Mouse (Mus musculus): Measurements from ENCODE around the gene Irf8. TPM values are rescaled to one million over a fixed set of nuclear protein-coding genes. Genes with fewer than 3 reads are reported as not detected.
A peak's percentile ranks its signal among the peaks of the same experiment; 100 is the strongest.

Irf8 gene
- polyA plus RNA-seq, 1 experiment from 2014 or later = 4.5 TPM

DNA sequence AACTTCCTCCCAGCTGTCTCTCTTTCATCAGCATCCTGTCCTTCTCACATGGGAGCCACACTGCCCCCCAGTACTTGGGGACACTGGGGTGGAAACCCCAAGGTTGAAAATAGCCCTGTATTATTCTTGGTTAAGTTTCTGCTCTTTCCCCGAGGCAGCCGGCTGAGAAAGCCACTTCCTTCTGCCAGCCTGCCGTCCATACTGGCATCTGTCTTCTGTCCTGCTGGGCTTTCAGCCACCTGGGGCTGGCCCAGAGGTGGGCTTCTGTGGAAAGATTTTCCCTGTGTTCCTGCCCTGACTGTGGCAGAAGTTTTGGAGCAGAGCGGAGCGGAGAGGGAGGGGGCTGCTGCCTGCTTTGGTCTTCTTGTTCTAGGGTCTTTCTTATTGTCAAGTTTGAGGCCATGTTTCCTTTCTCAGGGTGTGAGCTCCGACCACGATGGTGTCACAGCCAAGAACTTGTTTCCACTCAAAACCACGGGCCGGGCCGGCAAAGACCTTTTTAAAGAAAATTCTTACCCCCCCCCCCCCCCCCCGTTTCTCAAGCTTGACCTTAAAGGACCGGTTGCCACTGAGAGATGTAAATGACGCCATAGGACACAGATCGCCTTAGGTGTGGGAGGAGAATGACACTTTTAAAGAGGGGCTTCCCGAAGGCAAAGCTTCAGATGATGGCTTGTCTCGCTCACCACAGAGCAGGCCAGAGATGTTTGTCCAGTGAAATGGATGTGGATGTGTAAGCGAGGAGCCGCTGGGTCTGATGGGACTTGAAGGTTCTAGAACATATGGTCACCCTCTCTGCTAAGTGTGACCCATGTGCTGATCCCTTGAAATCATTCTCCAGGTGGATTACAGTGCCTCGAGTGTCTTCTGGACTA, 24.4 kb downstream of the Irf8 start:
- 79% methylated on average over 19 of the region's 19 CpGs for WGBS

GRCm38 (mm10) chr8:120763267-120763666, 27.1 kb downstream of the Irf8 start:
- H3K9me3 ChIP-seq = no peaks in the 10 kb centered on the region
- peaks cover 45% of the 10 kb centered on the region for H3K27me3 ChIP-seq (ENCODE audit: insufficient read depth, poor library complexity, severe bottlenecking)
- DNase-seq (ENCODE audit: low spot score) = no peak
- no peak overlapping the region for H3K4me3 ChIP-seq
- 50% methylated on average over 5 of the region's 5 CpGs for WGBS
- no peaks in the 10 kb centered on the region for H3K36me3 ChIP-seq
- peaks cover 23% of the 10 kb centered on the region for H3K4me1 ChIP-seq
- H3K27ac ChIP-seq = 0 out of 2 replicates have a peak overlapping the region, but pooled peaks have one; percentile 12

More for the DNA sequence above, 24.4 kb downstream of the Irf8 start:
- peaks cover 45% of the 10 kb centered on the region for H3K27me3 ChIP-seq (ENCODE audit: insufficient read depth, poor library complexity, severe bottlenecking)
- no peak overlapping the region for H3K4me3 ChIP-seq
- H3K36me3 ChIP-seq = no peaks in the 10 kb centered on the region
- no peak overlapping the region for H3K27ac ChIP-seq
- H3K9me3 ChIP-seq = no peaks in the 10 kb centered on the region
- 0 out of 2 replicates have a peak, but pooled peaks cover 8% of the 10 kb centered on the region for H3K4me1 ChIP-seq
- DNase-seq (ENCODE audit: low spot score) = no peak

GRCm38 (mm10) chr8:120764638-120765037, 28.5 kb downstream of the Irf8 start:
- H3K27me3 ChIP-seq (ENCODE audit: insufficient read depth, poor library complexity, severe bottlenecking) = peaks cover 36% of the 10 kb centered on the region
- DNase-seq (ENCODE audit: low spot score) = no peak
- H3K36me3 ChIP-seq = no peaks in the 10 kb centered on the region
- H3K4me3 ChIP-seq = no peak overlapping the region
- no peak overlapping the region for H3K27ac ChIP-seq
- H3K9me3 ChIP-seq = no peaks in the 10 kb centered on the region
- peaks cover 36% of the 10 kb centered on the region for H3K4me1 ChIP-seq

DNA sequence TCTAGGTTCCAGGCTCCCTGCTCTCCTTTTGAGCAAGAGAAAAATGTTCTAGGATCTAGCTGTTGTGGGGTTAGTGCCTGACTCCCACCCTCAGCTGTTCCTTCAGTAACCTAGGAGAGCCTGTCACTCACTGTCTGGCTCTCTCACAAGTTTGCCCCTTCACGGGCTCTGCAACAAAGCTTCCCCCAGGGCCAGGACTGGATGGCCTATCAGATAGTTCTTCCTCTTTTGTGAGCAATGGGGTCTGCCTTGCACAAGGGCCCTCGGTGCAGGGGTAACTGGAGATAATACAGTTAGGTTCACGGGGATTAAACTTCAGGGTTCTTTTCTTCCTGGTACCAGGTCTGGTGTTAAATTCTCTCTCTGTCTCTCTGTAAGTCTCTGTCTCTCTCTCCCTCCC, 30.5 kb downstream of the Irf8 start:
- Histone ChIP-seq H3K36me3 (no peaks in the 10 kb centered on the region), H3K9me3 (no peaks in the 10 kb centered on the region), H3K4me1 (peaks cover 46% of the 10 kb centered on the region), H3K27me3 (ENCODE audit: insufficient read depth, poor library complexity, severe bottlenecking) (peaks cover 26% of the 10 kb centered on the region), H3K4me3 (no peak overlapping the region), H3K27ac (no peak overlapping the region)
- DNase-seq (ENCODE audit: low spot score) = no peak
- 32% methylated on average over 3 of the region's 3 CpGs for WGBS

DNA sequence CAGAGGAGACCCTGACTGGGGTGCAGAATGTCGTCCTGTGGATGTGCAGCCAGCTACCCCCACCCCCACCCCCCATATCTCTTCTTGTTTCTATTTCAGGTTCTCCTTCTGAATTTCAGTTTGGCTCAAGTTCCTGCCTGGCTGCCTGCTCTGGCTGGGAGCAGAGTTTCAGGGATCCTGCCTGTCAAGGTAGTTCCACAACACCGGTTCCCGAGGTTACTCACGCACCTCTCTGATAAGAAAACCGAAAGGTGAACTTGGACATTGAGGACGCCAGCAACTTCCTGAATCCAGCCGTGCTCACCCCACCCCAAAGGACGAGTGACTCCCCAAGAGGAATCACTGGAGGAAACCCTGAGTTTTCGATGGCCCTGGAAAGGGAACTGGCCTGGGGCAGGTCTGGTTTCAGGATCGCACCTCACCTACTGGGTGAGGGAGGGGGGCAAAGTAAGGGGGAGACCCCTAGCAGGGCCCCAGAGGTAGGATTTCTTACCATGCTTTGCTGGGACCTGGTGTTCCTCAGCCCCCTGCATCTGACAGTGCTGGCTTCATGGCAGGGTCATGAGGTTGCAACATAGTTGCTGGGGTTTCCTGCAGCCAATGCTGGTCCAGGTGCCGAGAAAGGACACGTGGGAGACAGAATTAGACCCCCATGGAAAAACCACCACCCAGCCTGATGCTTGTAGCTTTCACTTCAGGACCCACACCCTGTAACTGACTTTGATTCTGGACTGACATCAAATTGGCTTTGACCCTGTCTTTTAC, 32.5 kb downstream of the Irf8 start:
- Histone ChIP-seq H3K27ac (peak overlapping the region; percentile 84), H3K4me1 (peaks cover 46% of the 10 kb centered on the region), H3K36me3 (no peaks in the 10 kb centered on the region), H3K27me3 (ENCODE audit: insufficient read depth, poor library complexity, severe bottlenecking) (peaks cover 29% of the 10 kb centered on the region), H3K4me3 (peak overlapping the region; percentile 29; the same call in 1 of the 2 replicates), H3K9me3 (no peaks in the 10 kb centered on the region)
- 48% methylated on average over 12 of the region's 12 CpGs for WGBS
- DNase-seq (ENCODE audit: low spot score) = no peak

DNA sequence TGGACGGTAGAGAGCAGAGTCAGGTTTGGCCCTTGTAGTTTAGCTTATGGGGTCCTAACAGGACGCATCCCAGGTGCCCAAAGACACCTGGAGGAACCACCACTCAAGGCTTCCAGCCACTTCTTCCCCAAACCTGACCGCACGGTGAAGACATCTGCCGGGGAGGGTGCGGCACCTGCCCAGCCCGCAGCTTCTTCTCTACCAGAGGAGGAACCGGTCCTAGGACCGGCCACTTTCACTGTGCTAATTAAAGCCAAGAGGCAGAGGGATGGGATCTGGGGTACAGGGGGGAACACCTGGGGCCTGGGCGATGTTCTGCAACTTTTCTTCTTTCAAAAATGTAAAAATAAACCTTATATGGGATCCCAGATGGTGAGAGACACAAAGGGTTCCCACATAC, 41.0 kb downstream of the Irf8 start:
- no peaks in the 10 kb centered on the region for H3K36me3 ChIP-seq
- 86% methylated on average over 10 of the region's 10 CpGs for WGBS
- H3K27me3 ChIP-seq (ENCODE audit: insufficient read depth, poor library complexity, severe bottlenecking) = peaks cover 55% of the 10 kb centered on the region
- no peak overlapping the region for H3K27ac ChIP-seq
- H3K9me3 ChIP-seq = no peaks in the 10 kb centered on the region
- no peak for DNase-seq (ENCODE audit: low spot score)
- no peak overlapping the region for H3K4me3 ChIP-seq
- H3K4me1 ChIP-seq = peaks cover 8% of the 10 kb centered on the region; the same call in 1 of the 2 replicates

DNA sequence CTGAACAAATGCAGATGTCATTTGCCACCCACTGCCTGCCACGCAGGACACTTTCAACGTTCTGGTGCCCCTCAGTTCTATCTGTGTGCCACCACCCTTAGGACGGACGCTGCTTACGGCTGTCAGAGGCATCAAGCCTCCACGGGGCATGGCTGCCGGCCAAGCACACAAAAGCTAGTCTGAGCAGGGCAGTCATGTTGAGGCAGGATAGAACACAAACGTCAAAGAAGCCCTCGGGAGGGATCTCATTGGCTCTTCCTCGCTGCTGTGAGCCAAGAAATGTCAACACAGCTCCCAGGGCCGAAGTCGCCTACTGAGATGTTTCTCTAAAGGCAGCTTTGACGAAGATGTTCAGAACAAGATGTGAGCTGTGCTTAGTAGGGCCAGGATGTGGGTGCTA, 41.6 kb downstream of the Irf8 start:
- Histone ChIP-seq H3K27ac (no peak overlapping the region), H3K4me1 (peaks cover 8% of the 10 kb centered on the region; the same call in 1 of the 2 replicates), H3K9me3 (no peaks in the 10 kb centered on the region), H3K36me3 (no peaks in the 10 kb centered on the region), H3K4me3 (no peak overlapping the region), H3K27me3 (ENCODE audit: insufficient read depth, poor library complexity, severe bottlenecking) (peaks cover 60% of the 10 kb centered on the region)
- no peak for DNase-seq (ENCODE audit: low spot score)
- 57% methylated on average over 13 of the region's 13 CpGs for WGBS

- Histone ChIP-seq H3K27ac (no peak overlapping the region), H3K9me3 (no peaks in the 10 kb centered on the region), H3K4me1 (peaks cover 3% of the 10 kb centered on the region; the same call in 1 of the 2 replicates), H3K27me3 (ENCODE audit: insufficient read depth, poor library complexity, severe bottlenecking) (peaks cover 62% of the 10 kb centered on the region), H3K4me3 (no peak overlapping the region), H3K36me3 (no peaks in the 10 kb centered on the region)
- WGBS = 91% methylated on average over 7 of the region's 7 CpGs
- no peak for DNase-seq (ENCODE audit: low spot score)
These were observed 42.9 kb downstream of the Irf8 start for GRCm38 (mm10) chr8:120779106-120779505.

DNA sequence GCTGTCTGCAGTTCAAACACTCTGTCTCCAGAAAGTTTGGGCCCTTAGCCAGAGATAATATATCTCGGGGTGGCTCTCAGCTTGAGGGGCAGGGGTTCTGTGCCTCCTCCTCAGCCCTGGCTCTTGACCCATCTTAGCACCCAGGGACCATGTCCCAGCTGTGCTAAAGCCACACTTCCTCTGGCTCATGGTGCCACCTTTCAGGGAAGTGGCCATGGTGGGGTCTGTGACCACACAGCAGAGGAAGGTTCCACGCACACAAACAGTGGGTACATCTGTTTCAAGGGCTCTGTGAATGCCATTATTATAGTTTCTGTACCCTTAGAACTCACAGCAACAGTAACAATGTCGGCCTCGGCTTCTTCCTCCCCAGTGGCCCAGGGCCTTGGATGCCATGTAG, 47.6 kb downstream of the Irf8 start:
- no peaks in the 10 kb centered on the region for H3K9me3 ChIP-seq
- WGBS = 82% methylated on average over 4 of the region's 4 CpGs
- peaks cover 9% of the 10 kb centered on the region; the same call in 1 of the 2 replicates for H3K4me1 ChIP-seq
- no peak overlapping the region for H3K4me3 ChIP-seq
- H3K27me3 ChIP-seq (ENCODE audit: insufficient read depth, poor library complexity, severe bottlenecking) = peaks cover 48% of the 10 kb centered on the region; the same call in 1 of the 2 replicates
- no peak for DNase-seq (ENCODE audit: low spot score)
- no peaks in the 10 kb centered on the region for H3K36me3 ChIP-seq
- no peak overlapping the region for H3K27ac ChIP-seq

GRCm38 (mm10) chr8:120786753-120787152, 50.6 kb downstream of the Irf8 start:
- no peaks in the 10 kb centered on the region for H3K36me3 ChIP-seq
- WGBS = 64% methylated on average over 4 of the region's 4 CpGs
- no peak for DNase-seq (ENCODE audit: low spot score)

GRCm38 (mm10) chr8:120787631-120788030, 51.5 kb downstream of the Irf8 start:
- Histone ChIP-seq H3K36me3 (no peaks in the 10 kb centered on the region), H3K27ac (0 out of 2 replicates have a peak overlapping the region, but pooled peaks have one; percentile 4), H3K27me3 (ENCODE audit: insufficient read depth, poor library complexity, severe bottlenecking) (peaks cover 26% of the 10 kb centered on the region; the same call in 1 of the 2 replicates), H3K9me3 (no peaks in the 10 kb centered on the region), H3K4me1 (peaks cover 21% of the 10 kb centered on the region), H3K4me3 (no peak overlapping the region)
- DNase-seq (ENCODE audit: low spot score) = no peak
- whole genome bisulfite sequencing = 21% methylated on average over 5 of the region's 5 CpGs

More at GRCm38 (mm10) chr8:120786753-120787152, 50.6 kb downstream of the Irf8 start:
- no peaks in the 10 kb centered on the region for H3K9me3 ChIP-seq
- no peak overlapping the region for H3K4me3 ChIP-seq
- H3K27ac ChIP-seq = no peak overlapping the region
- H3K4me1 ChIP-seq = peaks cover 21% of the 10 kb centered on the region
- peaks cover 31% of the 10 kb centered on the region; the same call in 1 of the 2 replicates for H3K27me3 ChIP-seq (ENCODE audit: insufficient read depth, poor library complexity, severe bottlenecking)

- Histone ChIP-seq H3K4me1 (peaks cover 14% of the 10 kb centered on the region), H3K9me3 (no peaks in the 10 kb centered on the region), H3K27me3 (ENCODE audit: insufficient read depth, poor library complexity, severe bottlenecking) (peaks cover 41% of the 10 kb centered on the region), H3K36me3 (no peaks in the 10 kb centered on the region), H3K4me3 (no peak overlapping the region), H3K27ac (no peak overlapping the region)
- DNase-seq (ENCODE audit: low spot score) = no peak
- 86% methylated on average over 15 of the region's 15 CpGs for WGBS
These were observed 56.6 kb downstream of the Irf8 start for GRCm38 (mm10) chr8:120792710-120793109.
